26 mouse cellular contexts compared by ENCODE assay signal in genomic region chr15:28515176-28515575, GRCm38 (mm10).
"Had no signal": no experiment of that assay in that cellular context is flagged by ENCODE, and none has a peak within 500 bp of the region (broad histone marks: within the 10 kb centered on the region; RNA-seq: fewer than 3 reads in every experiment).

No protein-coding gene starts in this region.

- DNase-seq: kidney, adult 8-10 months; kidney, postnatal 10 days; kidney, postnatal 36 days; layer of hippocampus, postnatal 36 days; liver; lung, adult 18-20 months; lung, postnatal 10 days; lung, postnatal 36 days; midbrain, embryonic 14.5 days; right cerebral cortex, adult 18-20 months; right cerebral cortex, postnatal 14 days; right cerebral cortex, postnatal 4 days; thymus, adult 2 months; thymus, postnatal 14 days; thymus, postnatal 4 days had no signal

- H3K27me3 ChIP-seq: kidney, embryonic 15.5 days; limb, embryonic 13.5 days; liver, embryonic 12.5 days; liver, embryonic 15.5 days; lung, embryonic 15.5 days; megakaryocyte, embryonic 14.5 days; neural tube, embryonic 12.5 days; neural tube, embryonic 15.5 days had no signal

- H3K4me1 ChIP-seq: kidney, embryonic 15.5 days; limb, embryonic 10.5 days; limb, embryonic 13.5 days; liver, embryonic 12.5 days; liver, embryonic 15.5 days; lung, embryonic 15.5 days; megakaryocyte, embryonic 14.5 days; neural tube, embryonic 12.5 days; neural tube, embryonic 15.5 days had no signal

- ATAC-seq: liver, embryonic 12.5 days had no signal

- H3K27ac ChIP-seq: kidney, embryonic 15.5 days; limb, embryonic 10.5 days; limb, embryonic 13.5 days; liver, embryonic 12.5 days; liver, embryonic 15.5 days; lung, embryonic 15.5 days; neural tube, embryonic 12.5 days; neural tube, embryonic 15.5 days; stomach, postnatal 0 days had no signal

- H3K4me3 ChIP-seq: kidney, embryonic 15.5 days; limb, embryonic 10.5 days; limb, embryonic 13.5 days; liver, embryonic 12.5 days; liver, embryonic 15.5 days; lung, embryonic 15.5 days; megakaryocyte, embryonic 14.5 days; neural tube, embryonic 12.5 days; neural tube, embryonic 15.5 days had no signal

- H3K9ac ChIP-seq: kidney, embryonic 15.5 days; limb, embryonic 13.5 days; liver, embryonic 12.5 days; liver, embryonic 15.5 days; lung, embryonic 15.5 days; neural tube, embryonic 12.5 days; neural tube, embryonic 15.5 days had no signal

- H3K9me3 ChIP-seq: kidney, embryonic 15.5 days; limb, embryonic 10.5 days; limb, embryonic 13.5 days; liver, embryonic 12.5 days; liver, embryonic 15.5 days; lung, embryonic 15.5 days; megakaryocyte, embryonic 14.5 days; neural tube, embryonic 12.5 days; neural tube, embryonic 15.5 days had no signal

- H3K4me2 ChIP-seq: kidney, embryonic 15.5 days; limb, embryonic 13.5 days; liver, embryonic 12.5 days; liver, embryonic 15.5 days; lung, embryonic 15.5 days; midbrain, embryonic 11.5 days; neural tube, embryonic 12.5 days; neural tube, embryonic 15.5 days had no signal

- H3K36me3 ChIP-seq: kidney, embryonic 15.5 days; limb, embryonic 10.5 days; limb, embryonic 13.5 days; liver, embryonic 12.5 days; liver, embryonic 15.5 days; lung, embryonic 15.5 days; neural tube, embryonic 12.5 days; neural tube, embryonic 15.5 days had no signal
